ENCODE assay signal across 11 mouse cellular contexts in genomic region chr6:84232063-84232760, GRCm38 (mm10).
DNase-seq lines count a peak whose midpoint lies in the region; ATAC-seq and TF ChIP-seq lines count a peak whose summit lies in the region.
"Had no signal": no experiment of that assay in that cellular context is flagged by ENCODE, and none has a peak within 500 bp of the region (broad histone marks: within the 10 kb centered on the region; RNA-seq: fewer than 3 reads in every experiment).

No protein-coding gene starts in this region.

- no peak overlapping the region for H3K9ac ChIP-seq in kidney, embryonic 15.5 days
- H3K9ac ChIP-seq in limb, embryonic 14.5 days (ENCODE audit: low read depth, low read length, severe bottlenecking): no peak overlapping the region
- H3K9ac ChIP-seq: midbrain, embryonic 12.5 days had no signal

- H3K27ac ChIP-seq in kidney, embryonic 15.5 days: no peak overlapping the region
- H3K27ac ChIP-seq in limb, embryonic 14.5 days (replicated peaks; ENCODE audit: low read depth, low read length): no peak overlapping the region
- H3K27ac ChIP-seq: midbrain, embryonic 12.5 days had no signal

- DNase-seq in frontal cortex, postnatal 10 days (ENCODE audit: low spot score in 2 of 2): peak; percentile 38 to 60
- DNase-seq in kidney, postnatal 10 days: no peak
- DNase-seq in layer of hippocampus, adult 11-12 months (ENCODE audit: low spot score): peak; percentile 58
- DNase-seq in limb, embryonic 14.5 days (ENCODE audit: low spot score): no peak
- DNase-seq in adrenal gland, adult 2 months: no peak
- DNase-seq in lung, adult 2 months: no peak
- DNase-seq: kidney, postnatal 4 days had no signal

- H3K4me3 ChIP-seq in kidney, embryonic 15.5 days (replicated peaks): no peak overlapping the region
- H3K4me3 ChIP-seq in limb, embryonic 14.5 days (replicated peaks; ENCODE audit: low read length): no peak overlapping the region
- H3K4me3 ChIP-seq in lung, adult 2 months (replicated peaks; ENCODE audit: extremely low read depth, low read depth, low read length): no peak overlapping the region
- H3K4me3 ChIP-seq: midbrain, embryonic 12.5 days had no signal

- H3K36me3 ChIP-seq in kidney, embryonic 15.5 days: no peaks in the 10 kb centered on the region
- H3K36me3 ChIP-seq in limb, embryonic 14.5 days (ENCODE audit: control insufficient read depth, insufficient read depth, low read length): no peaks in the 10 kb centered on the region
- H3K36me3 ChIP-seq: midbrain, embryonic 12.5 days had no signal

- H3K9me3 ChIP-seq in kidney, embryonic 15.5 days (replicated peaks): no peaks in the 10 kb centered on the region
- no peaks in the 10 kb centered on the region for H3K9me3 ChIP-seq in limb, embryonic 14.5 days (ENCODE audit: control insufficient read depth, low read length)
- H3K9me3 ChIP-seq: midbrain, embryonic 12.5 days had no signal

- H3K27me3 ChIP-seq in kidney, embryonic 15.5 days: peaks cover 3% of the 10 kb centered on the region; the same call in 1 of the 2 replicates
- H3K27me3 ChIP-seq in limb, embryonic 14.5 days (ENCODE audit: control insufficient read depth, insufficient read depth, low read length): no peaks in the 10 kb centered on the region

- no peak for ATAC-seq in frontal cortex, adult (ENCODE audit: low TSS enrichment)
- peak; percentile 46; the same call in 1 of the 2 replicates for ATAC-seq in kidney, embryonic 15.5 days (replicated peaks; ENCODE audit: low FRiP score)
- ATAC-seq in limb, embryonic 14.5 days (ENCODE audit: low FRiP score, low read depth): peak; percentile 51; the same call in 1 of the 2 replicates
- ATAC-seq: activated CD4-positive, CD25-positive, alpha-beta regulatory T cell, adult 4 months had no signal

- 38% methylated on average over 8 of the region's 8 CpGs for WGBS in kidney, embryonic 15.5 days
- 53% methylated on average over 8 of the region's 8 CpGs for WGBS in limb, embryonic 14.5 days
- 69% methylated on average over 8 of the region's 8 CpGs for WGBS in lung, adult 2 months

- H3K4me1 ChIP-seq in kidney, embryonic 15.5 days: peaks cover 17% of the 10 kb centered on the region
- H3K4me1 ChIP-seq in limb, embryonic 14.5 days (ENCODE audit: control insufficient read depth, insufficient read depth, low read length): peaks cover 49% of the 10 kb centered on the region
- no peaks in the 10 kb centered on the region for H3K4me1 ChIP-seq in lung, adult 2 months (ENCODE audit: control insufficient read depth, insufficient read depth, low read length)

- no peak for TF ChIP-seq CTCF in lung, adult 2 months (IDR thresholded peaks at IDR 0.05; ENCODE audit: insufficient read depth, low read length)

- no peak for TF ChIP-seq POLR2A in limb, embryonic 14.5 days (IDR thresholded peaks at IDR 0.05; ENCODE audit: borderline replicate concordance, extremely low read depth, insufficient read depth, insufficient read length)
- TF ChIP-seq POLR2A in lung, adult 2 months (IDR thresholded peaks at IDR 0.05; ENCODE audit: borderline replicate concordance, extremely low read depth, low read depth, low read length): no peak

- H3K4me2 ChIP-seq in kidney, embryonic 15.5 days: no peak overlapping the region
- no peak overlapping the region for H3K4me2 ChIP-seq in limb, embryonic 14.5 days (replicated peaks; ENCODE audit: low read depth, low read length, severe bottlenecking)
- H3K4me2 ChIP-seq: midbrain, embryonic 12.5 days had no signal

Comparison
In these comparisons a context has a peak if more than half of its experiments do, and no peak if none do; other contexts are left out.
1. DNase-seq: peak in frontal cortex, postnatal 10 days (2 of 2) and layer of hippocampus, adult 11-12 months (single experiment); none in kidney, postnatal 10 days (single experiment), limb, embryonic 14.5 days (single experiment), adrenal gland, adult 2 months (single experiment) and lung, adult 2 months (single experiment).